Mouse (Mus musculus) v-Abl transformed pro-B cells (cell line): ENCODE data around the gene Fndc1.

Source experiments
- in situ Hi-C, 2 experiments: fragments of 400-800 bp; cut with MboI; formaldehyde crosslinking; loops; one replicate each; pipeline ENCODE4 v1.15.1; 2025; ENCODE audit not compliant: unreplicated experiment in 2 of 2

Fndc1 gene

DNA sequence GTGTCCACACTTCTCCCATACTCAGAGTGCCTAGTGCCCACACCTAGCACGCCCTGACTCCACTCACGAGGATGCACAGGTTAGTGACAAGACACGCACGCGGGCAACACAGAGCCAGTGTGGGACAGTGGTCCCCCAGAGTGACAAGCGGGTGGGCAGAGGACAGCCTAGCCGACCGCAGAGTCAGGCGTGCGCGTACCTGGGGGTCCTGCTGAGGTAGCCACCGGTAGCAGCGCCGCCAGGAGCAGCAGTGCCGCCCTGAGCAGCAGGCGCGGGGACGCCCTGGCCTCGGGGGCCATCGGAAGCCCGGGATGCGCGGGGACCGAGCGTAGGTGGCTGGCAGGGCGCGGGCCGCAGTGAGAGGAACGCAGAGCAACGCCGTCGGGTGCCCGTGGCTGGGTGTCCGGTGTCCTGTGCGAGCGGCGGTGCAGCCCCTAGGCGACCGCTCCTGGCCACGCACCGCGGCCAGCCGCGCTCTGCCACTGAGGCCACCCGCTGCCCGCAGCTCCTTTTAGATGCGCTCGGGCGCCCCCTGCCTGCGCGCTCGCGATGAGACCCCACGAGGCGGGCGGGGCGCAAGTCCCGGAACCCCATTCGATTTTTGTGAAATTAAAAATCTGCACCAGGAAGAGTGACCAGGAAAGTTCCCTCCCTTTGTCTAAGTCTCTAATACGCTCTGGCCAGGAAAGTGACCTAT, at the start of gene Fndc1:
Gene Fndc1 (minus strand): TSS at position 484 of the 697 bp plus-strand sequence.
- in situ Hi-C loops: no loop called here

DNA sequence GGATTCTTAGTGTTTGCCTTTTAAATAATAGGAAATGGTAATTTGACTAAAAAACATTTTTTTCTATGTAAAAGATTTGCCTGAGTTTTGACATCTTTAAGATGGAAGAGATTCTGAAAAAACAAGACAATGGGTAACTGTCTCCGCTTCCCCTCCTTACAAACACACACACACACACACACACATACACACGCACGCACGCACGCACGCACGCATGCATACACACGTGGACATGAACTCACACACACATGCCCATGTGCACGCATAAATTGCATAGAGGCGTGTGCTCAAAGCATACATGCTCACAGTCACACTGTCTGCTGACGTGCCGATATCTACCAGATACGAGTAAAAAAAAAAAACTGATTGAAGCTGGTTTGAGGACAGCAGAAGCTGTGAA, 49.4 kb upstream of the Fndc1 start:
- in situ Hi-C loops: no loop called here

DNA sequence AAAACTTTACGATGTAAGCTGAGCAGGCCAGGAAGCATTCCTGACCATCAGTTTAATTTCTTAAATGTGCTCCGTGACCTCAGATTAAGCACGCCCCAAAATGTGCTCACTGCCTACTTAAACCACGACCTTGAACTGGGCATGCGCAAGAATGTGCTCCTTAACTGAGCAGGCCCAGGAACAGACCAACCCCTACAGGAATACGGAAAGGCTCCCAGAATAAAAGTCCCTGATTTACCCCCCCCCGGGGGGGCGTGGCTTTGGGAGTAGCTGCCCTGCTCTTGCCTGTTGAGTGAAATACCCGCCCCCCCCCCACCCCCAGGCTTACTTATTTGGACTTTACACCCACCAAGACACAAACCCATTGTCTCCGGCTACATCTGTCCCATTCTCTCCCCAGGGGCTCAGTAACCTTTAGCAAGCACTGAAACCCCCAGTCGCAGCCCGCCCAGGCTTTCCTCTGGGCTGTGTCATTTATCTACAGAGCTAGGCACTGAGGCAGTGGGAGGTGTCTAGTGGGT, 48.9 kb upstream of the Fndc1 start:
- in situ Hi-C loops: no loop called here

DNA sequence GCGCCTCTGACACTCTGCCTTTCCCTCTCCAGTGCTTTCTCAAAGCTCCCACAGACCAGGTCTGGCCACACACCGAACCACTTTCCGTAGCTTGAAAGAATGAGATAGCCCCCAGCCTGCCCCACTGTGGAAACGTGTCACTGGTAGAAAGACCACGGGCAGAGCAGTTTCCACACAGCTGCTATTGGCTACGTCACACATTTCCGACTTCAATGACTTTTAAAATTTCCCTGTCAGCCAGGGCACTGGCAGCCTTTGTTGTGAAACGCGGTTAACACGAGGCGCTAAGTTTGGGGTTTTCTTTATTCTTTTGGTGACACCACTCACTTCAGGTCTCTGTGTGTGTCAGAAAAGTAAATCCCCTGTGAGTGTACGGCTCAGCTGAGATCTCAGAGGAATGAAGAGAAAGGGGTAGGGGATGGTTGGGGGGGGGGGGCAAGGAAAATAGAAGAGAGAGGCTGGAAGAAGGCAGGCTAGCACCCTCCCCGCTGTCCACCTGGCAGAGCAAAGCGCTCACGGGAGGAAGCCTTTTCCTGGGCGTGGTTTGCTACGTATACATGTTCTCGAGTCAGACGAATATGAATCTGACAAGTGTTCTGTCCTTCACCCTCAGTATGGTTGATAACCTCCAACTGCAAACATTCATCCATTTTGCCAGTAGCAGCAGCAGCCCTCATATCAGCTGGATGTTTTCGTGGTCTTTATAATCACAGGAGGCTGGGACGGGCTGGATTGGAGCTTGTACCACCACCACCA, 47.9 kb upstream of the Fndc1 start:
- in situ Hi-C loops: loop anchor here (5.0 to 25.0 kb wide), 2 partner anchors 52 to 587 kb away; partner anchors contain the start of gene Tagap (in 1 of the 2)

DNA sequence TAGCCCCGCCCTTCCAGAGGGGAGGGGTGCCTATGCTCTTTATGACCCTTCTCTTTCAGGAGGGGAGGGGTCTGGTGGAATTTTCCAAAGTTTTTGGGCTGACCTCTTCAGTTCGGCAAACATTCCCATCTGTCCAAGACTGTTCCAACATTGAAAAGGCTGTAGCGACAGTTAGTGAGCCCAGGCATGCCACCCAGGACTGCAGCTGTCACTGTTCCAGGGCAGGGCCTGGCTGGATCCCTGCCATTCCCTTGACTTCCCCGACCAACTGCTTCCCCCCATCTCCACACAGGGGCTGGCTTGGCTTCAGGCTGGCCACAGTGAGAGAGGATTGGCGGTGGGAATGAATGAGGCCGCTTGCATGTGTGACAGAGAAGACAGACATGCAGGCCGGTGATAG, 46.3 kb upstream of the Fndc1 start:
- in situ Hi-C loops: loop anchor here (5.0 to 25.0 kb wide), 2 partner anchors 54 to 589 kb away; partner anchors contain the start of gene Tagap (in 1 of the 2)

DNA sequence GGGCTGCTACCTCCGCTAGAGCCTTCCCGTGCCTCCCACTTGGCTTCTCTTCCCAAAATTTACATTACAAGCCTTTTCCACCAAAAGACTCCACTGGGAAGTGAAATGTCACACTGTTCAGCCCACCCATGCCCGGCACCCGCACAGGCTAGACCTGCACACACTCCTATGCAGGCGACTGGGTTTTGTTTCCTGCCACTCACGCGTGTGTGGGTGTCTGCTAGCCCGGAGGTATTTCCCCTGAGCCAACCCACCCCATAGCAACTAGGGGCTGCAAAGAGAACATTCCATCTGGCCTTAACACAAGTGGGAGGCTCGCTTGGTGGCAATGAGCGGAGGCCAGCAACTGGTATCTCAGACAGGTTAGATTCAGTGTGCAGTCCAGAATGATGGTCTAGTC, 44.7 kb upstream of the Fndc1 start:
- in situ Hi-C loops: loop anchor here (5.0 to 25.0 kb wide), 2 partner anchors 56 to 591 kb away; partner anchors contain the start of gene Tagap (in 1 of the 2)

DNA sequence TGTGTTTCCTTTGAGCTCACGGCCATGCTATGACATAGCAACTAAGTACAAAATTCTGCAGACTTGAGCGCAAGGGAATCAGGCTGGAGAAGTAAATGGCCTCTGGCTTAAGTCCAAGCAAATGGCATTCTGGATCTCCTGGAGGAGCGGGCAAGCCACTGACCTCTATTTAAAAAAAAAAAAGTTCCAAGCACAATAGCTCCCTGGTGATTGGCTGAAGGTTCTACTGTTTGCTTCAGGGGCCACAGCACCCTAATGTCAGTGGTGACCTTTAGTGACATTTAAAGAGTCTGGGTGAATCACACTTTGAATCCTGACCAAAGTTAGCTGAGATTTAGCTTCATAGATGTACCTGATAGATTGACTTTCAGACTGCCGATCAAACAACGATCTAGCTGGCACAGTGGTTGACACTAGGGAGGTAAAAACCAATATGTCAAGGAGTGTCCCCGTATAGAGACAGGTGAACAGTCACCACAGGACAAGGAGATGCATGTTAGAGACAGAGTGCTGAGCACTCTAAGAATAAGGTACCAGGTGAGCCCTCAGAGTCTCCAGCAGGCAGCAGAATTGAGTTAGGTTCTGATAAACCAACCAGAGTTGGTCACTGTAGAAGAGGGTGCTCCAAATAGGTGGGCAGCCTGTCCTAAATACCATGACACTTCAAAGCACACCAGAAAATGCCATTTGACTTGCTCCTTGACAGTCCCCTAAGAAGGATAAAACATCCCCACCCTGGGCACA, 43.9 kb upstream of the Fndc1 start:
- in situ Hi-C loops: loop anchor here (5.0 to 25.0 kb wide), 2 partner anchors 56 to 591 kb away; partner anchors contain the start of gene Tagap (in 1 of the 2)

DNA sequence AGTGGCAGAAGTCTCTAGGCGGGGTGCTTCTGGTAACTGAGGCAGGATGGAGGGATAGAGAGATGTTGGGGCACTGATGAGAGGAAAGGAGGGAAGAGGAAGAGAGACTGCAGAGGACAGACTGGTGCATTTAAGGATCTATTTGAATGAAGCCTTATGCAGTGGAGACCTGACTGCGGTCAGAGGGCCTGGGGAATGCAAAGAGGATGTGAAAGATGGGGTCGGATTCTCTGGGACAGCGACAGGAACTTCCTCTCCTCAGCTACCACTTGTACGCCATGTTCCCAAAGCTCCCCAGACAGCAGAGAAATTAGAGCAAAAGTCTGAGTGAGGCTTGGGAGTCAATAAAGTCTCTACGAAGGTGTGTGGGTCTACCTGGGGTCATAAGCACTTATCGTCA, 42.0 kb upstream of the Fndc1 start:
- in situ Hi-C loops: loop anchor here (5.0 to 25.0 kb wide), 6 partner anchors 58 to 726 kb away; partner anchors contain the start of gene Tagap (in 1 of the 2)

DNA sequence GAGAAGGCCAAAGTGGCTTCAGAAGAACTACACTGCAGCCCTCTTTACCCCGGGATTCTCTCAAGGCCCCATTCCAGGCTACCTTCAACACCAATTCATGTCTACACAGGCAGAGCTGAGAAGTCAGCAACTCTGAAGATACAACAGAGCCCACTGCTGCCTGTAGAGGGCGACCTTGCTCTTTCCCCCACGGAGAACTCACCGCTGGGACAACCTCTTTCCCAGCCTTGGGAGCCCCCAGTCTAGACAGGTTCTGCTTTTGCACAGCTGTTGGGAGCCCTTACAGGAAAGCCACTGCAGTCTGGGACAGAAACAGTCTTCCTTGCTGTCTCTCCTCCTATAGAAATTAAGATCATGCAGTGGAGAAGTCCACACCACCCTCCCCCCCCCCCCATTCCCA, 41.5 kb upstream of the Fndc1 start:
- in situ Hi-C loops: loop anchor here (5.0 to 25.0 kb wide), 6 partner anchors 59 to 726 kb away; partner anchors contain the start of gene Tagap (in 1 of the 2)

DNA sequence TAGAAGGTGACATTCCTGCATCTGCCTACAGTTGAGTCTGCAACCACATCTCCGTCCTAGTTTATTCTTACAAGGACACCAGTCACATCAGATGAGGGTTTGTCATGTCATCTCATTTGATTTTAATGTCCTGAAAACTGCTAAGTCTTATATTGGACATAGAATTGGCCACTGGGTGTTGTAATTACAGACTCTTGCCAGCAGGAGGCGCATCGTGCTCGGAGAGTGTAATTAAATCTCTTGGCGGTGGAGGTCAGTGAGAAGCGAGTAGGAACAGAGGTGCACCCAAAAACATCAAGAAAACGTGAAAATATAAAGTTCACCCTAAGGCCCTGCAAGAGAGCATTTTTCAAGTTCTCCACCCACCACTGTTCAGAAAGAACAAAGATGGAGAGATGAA, 37.6 kb upstream of the Fndc1 start:
- in situ Hi-C loops: loop anchor here (5.0 to 25.0 kb wide), 6 partner anchors 63 to 730 kb away; partner anchors contain the start of gene Tagap (in 1 of the 2)

DNA sequence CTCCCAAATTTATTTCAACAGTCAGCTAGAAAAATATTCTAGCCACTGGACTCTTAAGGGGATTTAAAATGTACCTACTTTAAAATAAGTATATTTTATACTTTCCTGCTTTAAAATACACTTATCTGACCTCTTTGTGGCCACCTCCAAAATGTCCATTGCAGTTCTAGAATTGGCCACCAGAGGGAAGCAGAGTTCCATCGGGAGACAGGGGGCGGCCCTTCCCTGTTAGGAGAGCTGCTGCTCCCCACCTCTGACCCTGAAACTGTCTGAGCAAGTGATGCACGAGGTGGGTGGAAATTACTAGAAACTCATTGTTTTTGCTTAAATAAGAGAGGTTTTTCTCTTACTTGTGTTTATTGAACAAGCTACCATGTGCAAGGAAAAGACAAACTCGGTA, 36.6 kb upstream of the Fndc1 start:
- in situ Hi-C loops: loop anchor here (10.0 to 25.0 kb wide), 4 partner anchors 401 to 731 kb away; no protein-coding TSS in a partner anchor

DNA sequence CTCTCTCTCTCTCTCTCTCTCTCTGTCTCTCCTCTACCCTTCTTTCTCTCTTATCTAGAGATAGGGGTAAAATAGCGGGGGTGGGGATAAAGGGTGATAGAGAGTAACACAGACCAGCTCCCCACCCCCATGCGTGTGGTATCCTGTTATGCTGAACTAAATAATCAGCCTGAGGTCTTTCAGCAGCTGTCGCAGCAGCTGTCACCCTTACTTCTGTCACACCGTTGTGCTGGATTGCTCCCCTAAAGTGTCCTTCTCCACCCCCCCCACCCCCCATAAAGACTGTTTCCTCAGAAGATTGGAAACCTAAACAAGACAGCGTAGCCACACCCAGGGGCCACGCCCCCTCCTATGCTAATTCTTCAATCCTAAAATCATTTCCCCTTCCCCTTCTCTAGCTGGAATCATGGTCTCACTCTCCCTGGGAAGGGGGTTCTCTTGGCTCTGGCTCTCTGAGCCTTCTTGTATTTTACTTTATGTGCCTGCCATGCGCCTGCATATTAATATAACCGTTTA, 33.8 kb upstream of the Fndc1 start:
- in situ Hi-C loops: loop anchor here (10.0 to 25.0 kb wide), 4 partner anchors 404 to 734 kb away; no protein-coding TSS in a partner anchor

DNA sequence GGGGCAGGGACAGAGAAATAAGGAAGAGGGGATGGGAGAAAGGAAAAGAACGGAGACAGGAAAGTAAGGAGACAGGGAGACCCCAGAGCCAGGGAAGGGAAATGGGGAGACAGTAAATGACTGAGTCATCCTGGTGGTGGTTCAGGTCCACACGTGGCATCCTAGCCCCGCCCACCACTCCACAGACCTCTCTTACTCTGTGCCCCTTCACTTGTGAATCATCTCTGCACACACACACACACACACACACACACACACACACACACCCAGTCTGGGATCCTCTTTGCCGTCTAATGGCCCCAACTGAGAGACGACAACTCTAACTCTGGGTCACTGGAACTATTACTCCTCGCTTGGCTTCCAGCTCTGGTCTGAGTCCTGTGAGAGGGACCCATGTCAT, 30.6 kb upstream of the Fndc1 start:
- in situ Hi-C loops: loop anchor here in 1 of 2 experiments (25.0 kb wide), 1 partner anchor 605 kb away; no protein-coding TSS in a partner anchor

DNA sequence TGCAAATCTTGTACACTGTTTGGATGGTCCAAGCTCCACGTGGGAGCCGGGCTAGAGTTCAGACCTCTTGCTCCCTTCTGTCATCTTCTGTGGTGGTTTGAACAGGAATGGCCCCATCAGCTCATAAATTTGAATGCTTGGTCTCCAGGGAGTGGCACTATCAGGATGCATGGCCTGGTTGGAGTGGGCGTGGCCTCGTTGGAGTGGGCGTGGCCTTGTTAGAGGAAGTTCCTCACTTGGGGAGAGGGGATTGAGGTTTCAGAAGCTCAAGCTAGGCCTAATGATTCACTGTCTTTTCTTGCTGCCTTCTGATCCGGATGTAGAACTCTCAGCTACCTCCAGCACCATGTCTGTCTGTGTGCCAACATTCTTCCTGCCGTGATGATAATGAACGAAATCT, 28.7 kb upstream of the Fndc1 start:
- in situ Hi-C loops: loop anchor here in 1 of 2 experiments (25.0 kb wide), 1 partner anchor 606 kb away; no protein-coding TSS in a partner anchor

DNA sequence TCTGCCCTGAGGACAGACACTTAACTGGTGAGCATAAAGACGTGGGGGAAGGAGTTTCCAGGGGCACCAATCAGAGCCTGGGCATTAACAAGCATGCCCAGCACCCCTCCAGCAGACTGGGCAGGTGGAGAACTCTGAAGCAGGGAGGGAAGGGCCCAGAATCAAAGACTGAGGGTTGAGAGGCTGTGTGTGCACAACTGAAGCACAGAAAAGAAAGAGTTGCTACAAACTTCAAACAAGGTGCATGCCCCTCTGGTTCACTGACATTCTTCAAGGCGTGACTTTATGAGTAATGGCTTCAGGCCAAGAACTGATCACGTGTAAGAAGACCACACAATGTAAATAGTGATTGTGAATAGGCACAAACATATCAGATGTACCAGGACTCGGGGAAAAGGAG, 24.9 kb upstream of the Fndc1 start:
- in situ Hi-C loops: loop anchor here in 1 of 2 experiments (25.0 kb wide), 1 partner anchor 610 kb away; no protein-coding TSS in a partner anchor

DNA sequence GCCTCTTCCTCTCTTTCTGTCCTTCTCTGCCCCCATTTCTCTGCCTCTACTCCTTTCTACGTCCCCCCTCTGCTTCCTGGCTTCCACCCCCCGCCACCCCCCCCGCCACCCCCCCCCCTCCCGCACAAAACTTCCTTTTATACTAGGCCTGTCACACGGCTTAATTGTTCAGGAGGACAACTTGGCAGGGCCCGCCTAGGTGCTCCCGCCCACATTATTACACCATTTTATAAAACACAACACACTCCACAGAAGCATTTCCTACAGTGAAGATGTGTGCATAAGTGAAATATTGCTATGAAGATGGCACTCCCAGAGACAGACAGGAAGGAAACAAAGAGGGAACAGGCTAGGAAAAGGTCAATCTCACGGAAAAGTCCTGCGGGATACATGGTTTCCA, 24.4 kb upstream of the Fndc1 start:
- in situ Hi-C loops: loop anchor here in 1 of 2 experiments (25.0 kb wide), 1 partner anchor 611 kb away; no protein-coding TSS in a partner anchor

DNA sequence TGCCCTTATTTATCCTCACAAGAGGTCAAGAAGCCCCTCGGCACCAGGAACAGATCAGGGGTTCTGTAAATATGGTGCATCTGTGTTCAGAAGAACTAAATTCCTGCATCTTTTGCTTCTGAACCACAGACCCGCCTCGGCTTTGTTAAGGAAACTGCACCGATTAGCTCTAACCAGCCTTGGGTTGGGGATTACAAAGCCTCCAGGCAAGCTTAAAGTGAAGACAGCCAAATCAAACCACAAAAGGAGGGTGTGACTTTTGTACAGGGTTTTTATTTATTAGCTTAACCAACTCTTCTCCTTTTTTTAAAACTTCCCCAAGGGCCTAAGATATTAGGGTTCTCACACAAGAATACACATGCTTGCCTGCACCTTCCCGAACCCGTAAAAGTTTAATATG, 23.1 kb upstream of the Fndc1 start:
- in situ Hi-C loops: loop anchor here in 1 of 2 experiments (25.0 kb wide), 1 partner anchor 612 kb away; no protein-coding TSS in a partner anchor

DNA sequence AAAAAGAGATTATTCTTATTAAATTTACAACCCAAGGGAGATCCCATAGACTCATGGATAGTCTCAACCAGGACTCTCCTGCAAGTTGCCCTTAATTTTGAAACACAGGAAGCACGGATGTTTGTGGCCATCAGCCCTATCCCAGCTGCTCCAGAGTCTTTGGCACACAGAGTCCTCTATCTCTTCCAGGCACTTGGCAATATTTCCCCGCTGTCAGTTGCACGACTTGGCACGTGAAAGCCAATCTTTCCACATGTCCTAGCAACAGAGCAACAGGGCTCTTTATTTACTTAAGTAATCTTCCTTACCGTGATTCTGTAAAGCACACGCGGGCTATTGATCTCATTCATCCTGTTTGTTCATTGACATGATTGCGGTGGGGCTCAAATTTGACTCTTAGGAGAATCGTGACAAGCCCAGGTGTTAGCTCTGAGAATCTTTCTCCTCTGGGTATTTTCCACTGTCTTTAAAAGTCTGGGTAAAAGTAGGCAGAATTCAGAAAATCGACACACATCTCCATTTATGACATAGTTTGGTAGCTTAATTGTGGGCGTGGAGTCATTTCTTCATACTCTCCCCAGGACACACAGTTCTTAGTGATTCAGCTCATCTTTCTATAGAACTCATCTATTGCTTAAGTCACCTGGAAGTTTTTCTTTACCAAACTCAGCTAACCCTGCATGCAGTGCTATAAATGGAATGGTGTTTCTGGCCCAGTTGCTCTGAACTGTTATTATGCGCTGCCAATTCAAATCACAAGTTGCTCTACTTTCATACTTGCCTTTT, 13.6 kb upstream of the Fndc1 start:
- in situ Hi-C loops: no loop called here

DNA sequence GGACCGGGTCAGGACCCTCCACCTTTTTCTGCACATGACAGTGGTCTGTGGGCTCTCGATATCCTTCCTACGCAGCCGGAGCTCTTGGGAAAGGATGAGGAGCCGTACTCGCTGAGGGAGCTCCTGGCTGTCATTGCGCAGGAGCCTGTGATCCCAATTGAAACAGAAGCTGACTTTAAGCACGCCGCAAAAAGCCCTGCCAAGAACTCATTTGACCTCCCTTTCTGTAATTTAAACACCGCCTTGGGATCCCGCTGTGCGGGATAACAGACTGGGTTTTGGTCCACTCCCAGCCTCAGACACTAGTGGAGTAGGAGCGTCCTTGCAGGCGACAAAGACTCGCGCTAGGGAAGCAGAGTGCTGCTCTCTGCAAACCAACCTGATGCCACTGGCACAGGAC, 484 bp upstream of the Fndc1 start:
- in situ Hi-C loops: no loop called here
